Mouse (Mus musculus): ENCODE results near the gene Rbpj.

Gene Rbpj

GRCm38 (mm10) chr5:53551394-53551793 lies 85.4 kb downstream of the Rbpj start:
- no peak for DNase-seq (ENCODE audit: low spot score in 2 of 2)

GRCm38 (mm10) chr5:53551910-53552309 lies 86.0 kb downstream of the Rbpj start:
- no peak for DNase-seq (ENCODE audit: low spot score in 2 of 2)

- DNase-seq (ENCODE audit: low spot score in 2 of 2) = no peak
Measured at GRCm38 (mm10) chr5:53553281-53553680, 87.3 kb downstream of the Rbpj start.

- no peak for DNase-seq (ENCODE audit: low spot score in 2 of 2)
Measured at GRCm38 (mm10) chr5:53554180-53554579, 88.2 kb downstream of the Rbpj start.

- no peak for DNase-seq (ENCODE audit: low spot score in 2 of 2)
Measured at GRCm38 (mm10) chr5:53554926-53555325, 89.0 kb downstream of the Rbpj start.

DNA sequence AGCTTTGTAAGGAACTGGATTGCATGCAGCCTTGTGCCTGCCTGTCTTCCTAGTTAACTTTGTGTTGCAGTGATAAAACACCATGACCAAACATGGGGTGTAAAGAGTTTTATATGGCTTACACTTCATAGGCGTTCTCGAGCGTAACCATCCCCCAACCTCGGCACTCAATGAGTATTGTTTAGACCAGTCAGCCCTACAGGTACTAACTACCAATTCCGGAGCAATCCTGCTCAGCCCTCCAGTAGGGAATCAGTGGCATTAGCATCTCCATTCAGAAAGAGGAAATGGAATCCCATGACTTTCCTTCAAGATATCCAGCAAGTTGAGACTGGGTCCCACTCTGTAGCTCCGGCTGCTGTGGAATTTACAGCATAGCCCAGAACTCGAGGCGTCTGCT lies 89.5 kb downstream of the Rbpj start:
- no peak for DNase-seq (ENCODE audit: low spot score in 2 of 2)

DNA sequence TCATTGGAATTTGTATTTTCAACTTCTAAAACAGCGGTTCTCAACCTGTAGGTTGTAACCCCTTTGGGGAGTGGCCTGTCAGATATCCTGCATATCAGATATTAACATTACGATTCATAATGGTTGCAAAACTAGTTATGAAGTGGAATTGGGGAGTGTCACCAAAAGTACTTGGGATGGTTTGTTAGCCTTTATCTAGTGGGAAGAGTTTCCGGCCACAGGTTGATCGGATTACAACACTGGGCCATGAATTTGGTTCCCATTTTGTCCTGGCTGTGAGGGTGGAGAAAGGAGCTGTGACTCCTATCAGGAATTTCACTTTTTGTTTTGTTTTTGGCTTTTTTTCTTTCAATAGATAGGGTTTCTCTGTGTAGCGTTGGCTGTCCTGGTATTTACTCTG lies 90.0 kb downstream of the Rbpj start:
- no peak for DNase-seq (ENCODE audit: low spot score in 2 of 2)

GRCm38 (mm10) chr5:53557544-53558260 lies 91.8 kb downstream of the Rbpj start:
- no peak for DNase-seq (ENCODE audit: low spot score in 2 of 2)

- DNase-seq (ENCODE audit: low spot score in 2 of 2) = no peak
Measured at GRCm38 (mm10) chr5:53561160-53561559, 95.2 kb downstream of the Rbpj start.

- no peak for DNase-seq (ENCODE audit: low spot score in 2 of 2)
Measured at GRCm38 (mm10) chr5:53564309-53564708, 98.4 kb downstream of the Rbpj start.

GRCm38 (mm10) chr5:53565213-53565794 lies 99.4 kb downstream of the Rbpj start:
- no peak for DNase-seq (ENCODE audit: low spot score in 2 of 2)

GRCm38 (mm10) chr5:53566485-53567083 lies 100.6 kb downstream of the Rbpj start:
- DNase-seq (ENCODE audit: low spot score in 2 of 2) = peak; percentile 18 to 49

GRCm38 (mm10) chr5:53572496-53572895 lies 106.5 kb downstream of the Rbpj start:
- DNase-seq (ENCODE audit: low spot score in 2 of 2) = peak in 1 of 2 experiments; percentile 6

DNA sequence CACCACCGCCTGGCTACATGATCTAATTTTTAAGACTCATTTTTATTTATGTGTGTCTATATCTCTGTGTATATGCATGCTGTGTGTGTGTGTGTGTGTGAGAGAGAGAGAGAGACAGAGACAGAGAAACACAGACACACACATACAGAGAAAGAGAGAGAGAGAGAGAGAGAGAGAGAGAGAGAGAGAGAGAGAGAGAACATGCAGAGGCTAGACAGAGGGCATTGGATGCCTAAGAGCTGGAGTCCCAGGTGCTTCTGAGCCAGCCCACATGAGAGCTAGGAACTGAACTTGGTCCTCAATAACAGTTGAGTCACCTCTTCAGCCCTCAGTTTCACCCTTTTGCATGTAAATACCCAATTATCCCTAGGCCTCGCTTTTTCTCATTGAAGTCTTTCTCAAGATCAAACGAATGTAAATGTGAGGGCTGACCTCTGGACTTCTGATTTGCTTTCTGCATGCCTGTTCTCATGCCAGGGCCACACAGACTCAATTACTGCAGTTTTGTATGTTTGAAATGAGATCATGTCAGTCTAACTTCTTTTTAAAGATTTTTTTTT lies 109.0 kb downstream of the Rbpj start:
- no peak for DNase-seq (ENCODE audit: low spot score in 2 of 2)

DNA sequence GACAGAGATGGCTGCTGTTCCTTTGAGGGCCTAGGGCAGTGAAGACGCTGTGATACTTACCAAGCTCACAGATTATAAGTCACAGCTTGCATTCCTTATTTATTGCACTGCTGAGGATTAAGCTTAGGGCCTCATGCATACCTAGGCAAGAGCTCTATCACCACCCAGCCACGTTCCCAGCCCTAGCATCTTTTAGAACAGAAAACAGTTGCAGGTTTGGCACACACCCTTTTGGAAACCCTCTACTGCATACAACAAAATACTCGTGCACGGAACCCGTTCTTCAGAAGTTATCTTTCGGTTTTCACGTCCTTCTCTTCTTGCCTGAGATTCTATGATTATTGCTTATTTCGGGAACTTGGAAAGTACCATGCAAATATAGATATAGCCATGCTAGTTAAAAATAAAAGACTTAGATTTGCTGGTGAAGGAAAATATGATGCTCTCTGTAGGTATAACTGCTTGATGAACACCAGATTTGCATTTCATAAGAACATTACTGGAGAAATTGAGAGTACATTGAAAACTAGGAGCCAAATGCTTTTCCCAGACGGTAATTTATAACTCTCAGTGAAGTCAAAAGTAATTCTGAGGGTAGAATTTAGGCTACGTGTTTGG lies 111.4 kb downstream of the Rbpj start:
- no peak for DNase-seq (ENCODE audit: low spot score in 2 of 2)

DNA sequence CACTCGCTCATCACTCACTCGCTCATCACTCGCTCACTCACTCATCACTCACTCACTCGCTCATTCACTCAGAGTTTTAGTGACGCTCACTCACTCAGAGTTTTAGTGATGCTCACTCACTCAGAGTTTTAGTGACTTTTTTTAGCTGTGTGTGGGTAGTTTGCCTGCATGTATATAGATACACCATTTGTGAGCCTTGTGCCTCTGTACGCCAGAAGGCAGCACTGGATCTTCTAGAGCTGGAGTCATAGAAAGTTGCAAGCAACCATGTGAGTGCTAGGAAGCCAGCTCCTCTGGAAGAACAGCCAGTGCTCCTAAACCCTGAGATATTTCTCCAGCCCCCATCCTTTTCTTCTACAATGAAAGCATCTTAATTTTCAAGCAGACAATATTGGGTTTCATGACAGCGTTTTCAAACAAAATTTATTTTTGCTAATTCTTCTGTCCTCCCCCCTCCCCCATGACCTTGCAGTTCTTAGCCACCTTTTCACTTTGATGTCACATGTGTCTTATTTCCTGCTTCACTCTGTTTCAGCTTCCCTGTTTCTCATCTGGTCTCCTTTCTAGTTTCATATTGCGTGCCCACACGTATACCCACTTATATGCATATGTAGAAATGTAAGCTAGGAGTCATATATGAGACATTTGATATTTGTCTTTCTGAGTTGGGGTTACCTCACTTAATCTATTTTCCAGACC lies 118.3 kb downstream of the Rbpj start:
- DNase-seq (ENCODE audit: low spot score in 2 of 2) = no peak

- DNase-seq (ENCODE audit: low spot score in 2 of 2) = peak; percentile 89 to 90
Measured at GRCm38 (mm10) chr5:53588421-53589171, 122.6 kb downstream of the Rbpj start.

DNA sequence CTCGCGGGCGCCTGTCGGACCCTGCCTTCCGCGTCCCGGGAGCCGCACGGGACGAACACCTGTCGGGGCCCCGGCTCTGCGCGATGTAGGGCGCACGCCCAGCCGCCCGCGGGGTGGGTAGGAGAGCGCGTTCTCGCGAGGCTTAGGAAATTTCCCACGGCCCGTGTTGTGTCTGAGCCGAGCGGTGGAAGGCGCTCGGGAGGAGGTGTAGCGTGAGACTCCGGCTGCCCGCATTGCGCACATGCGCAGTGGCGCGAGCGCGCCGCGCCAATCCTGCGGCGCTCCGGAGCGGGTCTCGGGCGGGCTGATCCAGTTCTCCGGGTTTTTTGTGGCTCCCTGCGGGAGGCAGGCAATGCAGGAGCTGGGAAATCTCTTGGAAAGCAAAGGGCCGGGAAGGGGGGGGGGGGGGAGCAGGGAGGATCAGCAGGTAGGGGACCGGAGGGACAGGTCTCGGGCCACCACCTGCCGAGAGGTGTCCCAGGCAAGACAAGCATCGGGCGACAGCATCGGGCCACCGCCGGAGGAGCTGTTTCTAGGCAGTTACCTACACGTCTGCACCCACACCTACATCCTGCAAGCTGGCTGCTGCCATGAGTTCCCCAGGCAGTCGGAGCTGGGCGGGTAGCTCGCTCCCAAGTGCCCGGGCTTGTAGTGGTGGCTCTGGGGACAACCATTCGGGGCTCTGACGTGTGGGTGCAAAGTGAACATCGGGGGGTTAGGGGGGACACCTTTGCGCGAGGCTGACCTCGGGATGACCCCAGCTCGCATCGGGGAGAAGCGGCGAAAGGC lies 123.4 kb downstream of the Rbpj start:
- DNase-seq (ENCODE audit: low spot score in 2 of 2) = peak; percentile 91 to 93

- DNase-seq (ENCODE audit: low spot score in 2 of 2) = peak; percentile 92 to 94
Measured at GRCm38 (mm10) chr5:53590179-53590765, 124.3 kb downstream of the Rbpj start.

Measured in natural killer cell, adult 2 months (primary cell).